Mouse (Mus musculus) E14TG2a.4 (cell line): ENCODE results near the gene Rpl9-ps6.

Experiments used
- CTCF ChIP-seq: conservative IDR thresholded peaks from 2 replicates; pipeline ENCODE4 v1.5.1; 2014; ENCODE audit warnings: low read length
- NANOG ChIP-seq: IDR thresholded peaks from 2 replicates; pipeline ENCODE4 v1.6.1; 2014; ENCODE audit warnings: borderline replicate concordance, low read length, mixed read lengths
- POU5F1 ChIP-seq: IDR thresholded peaks from 2 replicates; pipeline ENCODE4 v1.6.1; 2014; ENCODE audit warnings: low read length, borderline replicate concordance

- TF ChIP-seq CTCF (no peak), NANOG (no peak), POU5F1 (no peak)
Measured at GRCm38 (mm10) chr19:32507526-32507925, 41.1 kb upstream of the Rpl9-ps6 start.
